Mouse (Mus musculus) c-Kit-negative CD71-positive TER-119-positive erythroid progenitor cells, embryonic 14.5 days (primary cell): Measurements from ENCODE around the gene Dhdh.

Experiments
- DNase-seq: peaks from one replicate; pipeline ENCODE4 v3.0.0-alpha.2; 2013; ENCODE audit warnings: low read depth, low spot score

Dhdh gene

GRCm38 (mm10) chr7:45454971-45455370 is 33.6 kb downstream of the Dhdh start:
- no peak for DNase-seq

GRCm38 (mm10) chr7:45451344-45451982 is 37.1 kb downstream of the Dhdh start:
- DNase-seq, result peak; percentile 84

- no peak for DNase-seq
Observed at GRCm38 (mm10) chr7:45449974-45450373, 38.6 kb downstream of the Dhdh start.

DNA sequence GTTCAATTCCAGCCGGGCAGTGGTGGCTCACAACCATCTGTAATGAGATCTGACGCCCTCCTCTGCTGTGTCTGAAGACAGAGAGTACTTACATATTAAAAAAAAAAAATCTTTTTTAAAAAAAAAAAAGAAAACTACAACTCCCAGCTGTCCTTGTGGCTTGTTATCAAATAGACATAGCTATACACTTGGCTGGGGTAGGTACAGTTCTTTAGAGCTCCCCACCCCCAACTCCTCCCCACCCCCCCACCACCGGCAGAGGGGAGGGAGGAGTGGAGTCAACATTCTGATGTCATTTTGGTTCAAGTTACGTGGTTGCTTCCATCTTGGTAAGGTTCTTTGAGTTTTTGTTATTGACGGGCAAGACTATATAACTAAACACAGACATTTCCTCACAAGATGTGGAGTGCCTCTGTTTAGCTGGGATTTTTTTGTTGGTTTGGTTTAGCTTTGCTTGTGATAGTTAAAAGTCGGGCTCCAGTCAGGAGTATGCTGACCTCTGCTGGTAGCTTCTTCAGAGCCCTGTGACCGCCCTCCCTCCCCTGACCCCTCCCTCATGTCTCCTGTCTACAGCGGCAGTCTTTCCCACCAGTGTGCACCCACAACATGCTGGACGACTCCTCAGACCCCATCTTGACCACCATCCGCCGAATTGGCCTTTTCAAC is 41.1 kb downstream of the Dhdh start:
- DNase-seq, result no peak

DNA sequence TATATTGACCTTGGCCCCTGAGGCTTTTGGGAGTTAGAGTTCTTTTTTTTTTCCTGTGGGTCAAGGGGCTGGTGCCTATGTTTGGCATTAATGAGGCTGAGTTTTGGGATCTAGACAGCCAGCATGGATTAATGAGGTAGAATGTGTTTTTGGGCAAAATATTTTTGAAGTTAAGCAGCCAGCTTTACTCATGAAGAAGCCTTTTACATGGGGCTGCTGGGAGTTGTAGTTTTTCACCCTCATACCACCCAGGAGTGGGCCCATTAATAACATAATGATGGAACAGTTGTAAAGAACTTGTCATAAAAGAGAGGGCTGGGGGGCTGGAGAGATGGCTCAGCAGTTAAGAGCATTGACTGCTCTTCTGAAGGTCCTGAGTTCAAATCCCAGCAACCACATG is 42.0 kb downstream of the Dhdh start:
- DNase-seq, result no peak

DNA sequence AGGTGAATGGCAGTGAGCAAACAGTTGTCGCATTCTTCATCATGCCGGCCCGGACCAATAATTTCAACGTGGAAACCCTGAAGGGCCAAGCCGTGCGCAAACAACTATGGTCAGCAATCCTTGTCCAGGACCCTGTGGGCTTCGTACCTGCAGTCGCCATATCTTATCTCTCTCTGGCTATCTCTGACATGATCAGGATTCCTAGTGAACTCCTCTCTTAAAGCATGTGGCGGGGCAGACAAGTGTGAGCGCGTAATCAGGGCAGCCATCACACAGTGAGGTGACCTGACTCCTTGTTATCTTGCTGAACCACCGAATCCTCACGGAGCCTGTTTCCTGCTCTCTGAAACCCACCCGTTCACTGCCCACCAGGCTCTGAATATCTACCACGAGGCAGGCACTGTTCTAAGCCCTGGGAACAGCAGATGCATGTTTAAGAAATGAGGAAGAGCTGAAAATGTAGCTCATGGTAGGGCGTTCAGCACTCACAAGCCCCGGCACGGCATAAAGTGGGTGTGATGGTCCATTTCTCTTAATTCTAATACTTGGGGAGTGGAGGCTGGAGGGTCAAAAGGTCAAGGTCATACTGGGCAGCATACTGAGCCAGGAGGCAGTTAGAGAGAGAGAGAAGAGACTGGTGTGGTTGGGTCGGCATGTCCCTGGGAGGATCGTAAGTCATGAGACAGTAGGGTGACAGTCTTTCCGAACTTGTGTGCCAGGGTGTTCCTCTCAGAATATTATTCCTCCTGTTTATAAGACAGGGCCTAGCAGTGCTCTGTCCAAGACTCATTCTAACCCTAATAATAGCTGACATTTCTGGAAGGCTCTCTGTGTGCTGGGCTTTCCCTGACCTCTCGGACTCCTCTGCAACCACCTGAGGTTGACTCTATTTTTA is 44.8 kb downstream of the Dhdh start:
- DNase-seq, result no peak

DNA sequence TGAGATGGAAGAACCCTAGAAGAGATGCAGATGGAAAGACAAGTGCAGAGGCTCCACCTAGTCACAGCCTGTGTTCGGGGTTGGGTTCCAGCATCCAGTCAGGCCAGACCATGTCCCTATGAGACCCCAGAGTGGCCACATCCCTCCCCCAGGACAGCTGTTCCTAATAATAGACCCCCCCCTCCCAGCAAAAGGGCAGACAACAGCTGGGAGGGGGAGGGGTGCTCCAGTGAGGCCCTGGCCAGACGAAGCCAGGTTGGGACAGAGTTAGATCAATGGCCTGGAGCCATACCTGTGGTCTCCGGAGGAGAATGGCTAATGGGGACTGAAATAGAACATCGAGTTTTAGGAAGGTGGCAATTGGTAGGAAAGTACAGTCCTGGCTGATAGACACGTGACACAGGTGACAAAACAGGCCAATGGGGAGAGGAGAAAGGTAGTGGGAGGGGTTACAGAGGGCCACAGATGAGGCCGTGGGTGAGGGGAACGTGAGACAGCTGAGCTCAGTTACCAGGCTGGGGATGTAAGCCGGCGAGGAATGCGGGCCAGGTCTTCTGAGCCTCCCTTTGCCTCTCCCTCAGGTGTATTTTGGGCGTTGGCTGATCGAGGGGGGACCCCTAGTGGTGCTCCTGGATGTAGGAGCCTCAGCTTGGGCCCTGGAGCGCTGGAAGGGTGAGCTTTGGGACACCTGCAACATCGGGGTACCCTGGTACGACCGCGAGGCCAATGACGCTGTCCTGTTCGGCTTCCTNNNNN is 50.9 kb downstream of the Dhdh start, which contains the start of gene Ruvbl2:
Gene Ruvbl2, minus strand, starts transcription at position 576 of the 756 bp plus-strand sequence.
- DNase-seq, result no peak

- DNase-seq, result no peak
Observed at GRCm38 (mm10) chr7:45437046-45437445, 51.6 kb downstream of the Dhdh start.

DNA sequence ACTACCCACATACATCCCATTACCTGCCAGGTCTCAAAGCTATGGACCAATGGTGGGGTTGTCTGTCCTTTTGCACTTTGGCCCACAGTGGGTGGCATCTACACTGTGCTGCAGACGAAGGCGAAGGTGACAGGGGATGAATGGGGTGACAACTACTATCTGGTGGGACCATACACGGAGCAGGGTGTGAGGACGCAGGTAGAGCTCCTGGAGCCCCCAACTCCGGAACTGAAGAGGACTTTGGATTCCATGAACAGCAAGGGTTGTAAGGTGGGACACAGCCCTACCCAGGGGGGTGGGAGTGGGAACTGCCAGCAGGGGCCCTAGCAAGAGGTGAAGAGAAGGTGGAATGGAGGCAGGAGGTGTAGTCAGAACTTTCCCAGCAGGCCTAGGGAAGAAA is 52.2 kb downstream of the Dhdh start:
- DNase-seq, result no peak

- DNase-seq, result no peak
Observed at GRCm38 (mm10) chr7:45435038-45435437, 53.6 kb downstream of the Dhdh start.

- peak; percentile 99 for DNase-seq
Observed at GRCm38 (mm10) chr7:45434203-45435015, 54.2 kb downstream of the Dhdh start, which contains the start of gene Gys1. Gene Gys1 (plus strand): TSS chr7:45434844.

- no peak for DNase-seq
Observed at GRCm38 (mm10) chr7:45433835-45434202, 54.8 kb downstream of the Dhdh start.

DNA sequence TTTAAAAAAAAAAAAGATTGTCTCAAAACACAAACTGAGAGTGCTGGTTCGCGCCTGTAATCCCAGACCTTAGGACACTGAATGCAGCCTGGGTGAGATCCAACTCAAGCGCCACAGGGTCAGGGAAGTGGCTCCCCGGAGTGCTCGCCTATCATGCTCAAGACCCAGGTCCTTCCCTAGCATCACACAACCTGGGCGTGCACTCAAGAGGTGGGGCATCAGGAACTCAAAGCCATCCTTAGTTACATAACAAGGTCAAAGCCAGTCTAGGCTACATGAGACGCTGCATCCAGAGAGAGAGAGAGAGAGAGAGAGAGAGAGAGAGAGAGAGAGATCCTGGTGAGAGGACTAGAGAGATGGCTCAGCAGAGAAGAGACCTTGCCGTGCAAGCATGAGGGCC is 62.0 kb downstream of the Dhdh start:
- no peak for DNase-seq

GRCm38 (mm10) chr7:45421194-45421593 is 67.4 kb downstream of the Dhdh start:
- DNase-seq, result no peak
